Mouse (Mus musculus) embryonic facial prominence, embryonic 11.5 days (tissue): ENCODE results near the gene Synpo2. TPM values are rescaled to one million over a fixed set of nuclear protein-coding genes. Genes with fewer than 3 reads are reported as not detected.

Experiments
- ATAC-seq: fragments of 200-750 bp; cut with Nextera tagmentation; replicated peaks from 2 replicates; pipeline ENCODE4 v1.8.0; 2017; ENCODE audit warnings: low read depth; ENCODE audit not compliant: insufficient number of reproducible peaks, low FRiP score, low TSS enrichment
- DNase-seq: peaks from one replicate; pipeline ENCODE4 v3.0.0-alpha.2; 2015; ENCODE audit warnings: low spot score
- H3K27ac ChIP-seq: fragments of 300-500 bp; sonication (generic); replicated peaks from 2 replicates; pipeline ENCODE4 v1.5.1; 2014; ENCODE audit warnings: mild to moderate bottlenecking, low read depth, low read length, control low read depth
- H3K27me3 ChIP-seq: fragments of 300-500 bp; sonication (generic); 2 replicates; pipeline ENCODE4 v1.6.1; 2014; ENCODE audit warnings: mild to moderate bottlenecking, low read length, moderate library complexity, mixed read lengths; ENCODE audit not compliant: control insufficient read depth, insufficient read depth
- H3K36me3 ChIP-seq: fragments of 300-500 bp; sonication (generic); replicated peaks from 2 replicates; pipeline ENCODE4 v1.6.1; 2014; ENCODE audit warnings: low read depth, mild to moderate bottlenecking, low read length, moderate library complexity, mixed read lengths; ENCODE audit not compliant: control insufficient read depth, insufficient read depth
- H3K4me1 ChIP-seq: fragments of 300-500 bp; sonication (generic); 2 replicates; pipeline ENCODE4 v1.6.1; 2014; ENCODE audit warnings: low read length, mixed read lengths; ENCODE audit not compliant: control insufficient read depth, insufficient read depth
- H3K4me2 ChIP-seq: fragments of 300-500 bp; sonication (generic); 2 replicates; pipeline ENCODE4 v1.6.1; 2014; ENCODE audit warnings: low read depth, mild to moderate bottlenecking, control low read depth, low read length, moderate library complexity
- H3K4me3 ChIP-seq: fragments of 300-500 bp; sonication (generic); 2 replicates; pipeline ENCODE4 v1.5.1; 2014; ENCODE audit warnings: low read depth, low read length, control low read depth
- H3K9ac ChIP-seq: fragments of 300-500 bp; sonication (generic); replicated peaks from 2 replicates; pipeline ENCODE4 v1.6.1; 2014; ENCODE audit warnings: mild to moderate bottlenecking, control low read depth, low read length
- H3K9me3 ChIP-seq: fragments of 300-500 bp; sonication (generic); replicated peaks from 2 replicates; pipeline ENCODE4 v1.6.1; 2016; ENCODE audit warnings: mild to moderate bottlenecking, low read length, inconsistent platforms, mixed read lengths; ENCODE audit not compliant: control insufficient read depth
- WGBS: fragments of 180-500 bp; shearing (Covaris S2); extraction: QIAGEN DNeasy Blood & Tissue Kit; methylation state at CpG from one replicate; pipeline ENCODE4 v1.1.7; 2014; 5-methylcytosine and 5-hydroxymethylcytosine counted together
- polyA plus RNA-seq: library from polyadenylated mRNA; unstranded; fragments of >200 nt; fragmentation: Nextera tagmentation; extraction: Ambion mirVana; gene quantifications from 2 replicates; pipeline ENCODE4 v1.2.1, GENCODE M21; 2014

The Synpo2 gene
- polyA plus RNA-seq, 1 experiment from 2014 or later, result 6.5 TPM

DNA sequence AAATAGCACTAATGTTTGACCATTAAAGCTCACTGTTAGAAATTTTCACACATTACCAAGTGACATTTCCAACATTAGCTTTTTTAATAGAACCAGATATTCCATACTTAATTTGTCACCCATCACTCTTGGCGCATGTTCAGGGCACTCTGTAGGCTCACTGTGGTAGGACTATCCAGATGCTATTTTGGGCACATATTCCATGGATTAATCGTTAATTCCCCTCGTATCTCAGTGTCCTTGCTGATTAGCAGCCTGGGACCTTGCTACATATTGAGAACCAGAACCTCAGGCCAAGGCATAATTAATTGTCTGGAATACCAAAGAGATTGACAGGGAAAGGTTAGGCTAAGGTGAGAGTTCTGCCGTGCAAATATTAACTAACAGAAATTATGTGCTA lies 22.8 kb upstream of the Synpo2 start:
- H3K9me3 ChIP-seq, result no peaks in the 10 kb centered on the region
- H3K4me3 ChIP-seq, result no peak overlapping the region
- no peak for DNase-seq
- no peaks in the 10 kb centered on the region for H3K36me3 ChIP-seq
- no peaks in the 10 kb centered on the region for H3K4me1 ChIP-seq
- H3K27ac ChIP-seq, result no peak overlapping the region
- H3K9ac ChIP-seq, result no peak overlapping the region
- H3K27me3 ChIP-seq, result no peaks in the 10 kb centered on the region
- WGBS, result 77% methylated on average over 4 of the region's 4 CpGs
- no peak for ATAC-seq
- no peak overlapping the region for H3K4me2 ChIP-seq

- H3K4me3 ChIP-seq, result no peak overlapping the region
- no peak overlapping the region for H3K4me2 ChIP-seq
- H3K4me1 ChIP-seq, result no peaks in the 10 kb centered on the region
- peak; percentile 4 for DNase-seq
- H3K36me3 ChIP-seq, result no peaks in the 10 kb centered on the region
- no peaks in the 10 kb centered on the region for H3K9me3 ChIP-seq
- 76% methylated on average over 11 of the region's 11 CpGs for WGBS
- no peak overlapping the region for H3K27ac ChIP-seq
- no peak overlapping the region for H3K9ac ChIP-seq
- no peaks in the 10 kb centered on the region for H3K27me3 ChIP-seq
- ATAC-seq, result no peak
Measured at GRCm38 (mm10) chr3:123256181-123257101, 20.5 kb upstream of the Synpo2 start.

DNA sequence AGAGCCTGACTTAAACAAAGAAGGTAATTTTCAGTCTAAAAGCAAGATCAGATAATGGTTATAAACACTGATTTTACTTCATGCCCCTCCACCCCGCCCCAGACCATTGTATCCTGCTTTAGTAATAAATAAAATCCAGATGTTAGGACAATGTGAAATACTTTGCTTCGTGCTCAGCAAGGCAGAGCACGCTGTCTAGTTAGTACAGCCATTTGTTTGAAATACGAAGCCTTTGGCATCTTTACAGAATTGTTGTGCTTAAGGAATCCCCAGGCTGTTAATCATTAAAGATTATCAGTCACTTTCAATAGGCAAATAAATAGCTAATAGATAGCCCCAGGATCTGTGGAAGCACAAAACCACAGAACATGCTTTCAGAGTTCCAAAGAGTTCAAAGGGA lies 9.7 kb upstream of the Synpo2 start:
- DNase-seq (peak; percentile 61), ATAC-seq (no peak; the same call in 1 of the 2 replicates)
- no peaks in the 10 kb centered on the region for H3K27me3 ChIP-seq
- no peak overlapping the region for H3K9ac ChIP-seq
- H3K9me3 ChIP-seq, result no peaks in the 10 kb centered on the region
- H3K36me3 ChIP-seq, result no peaks in the 10 kb centered on the region
- H3K4me2 ChIP-seq, result no peak overlapping the region
- H3K27ac ChIP-seq, result no peak overlapping the region
- no peak overlapping the region for H3K4me3 ChIP-seq
- 23% methylated on average over 4 of the region's 4 CpGs for WGBS
- H3K4me1 ChIP-seq, result no peaks in the 10 kb centered on the region

- ATAC-seq, result no peak
- Histone ChIP-seq H3K9ac (no peak overlapping the region), H3K36me3 (no peaks in the 10 kb centered on the region), H3K4me3 (no peak overlapping the region), H3K27me3 (no peaks in the 10 kb centered on the region), H3K9me3 (no peaks in the 10 kb centered on the region), H3K27ac (no peak overlapping the region), H3K4me1 (no peaks in the 10 kb centered on the region), H3K4me2 (no peak overlapping the region)
- no peak for DNase-seq
- WGBS, result 19% methylated on average over 5 of the region's 5 CpGs
Measured at GRCm38 (mm10) chr3:123244376-123244775, 8.4 kb upstream of the Synpo2 start.

DNA sequence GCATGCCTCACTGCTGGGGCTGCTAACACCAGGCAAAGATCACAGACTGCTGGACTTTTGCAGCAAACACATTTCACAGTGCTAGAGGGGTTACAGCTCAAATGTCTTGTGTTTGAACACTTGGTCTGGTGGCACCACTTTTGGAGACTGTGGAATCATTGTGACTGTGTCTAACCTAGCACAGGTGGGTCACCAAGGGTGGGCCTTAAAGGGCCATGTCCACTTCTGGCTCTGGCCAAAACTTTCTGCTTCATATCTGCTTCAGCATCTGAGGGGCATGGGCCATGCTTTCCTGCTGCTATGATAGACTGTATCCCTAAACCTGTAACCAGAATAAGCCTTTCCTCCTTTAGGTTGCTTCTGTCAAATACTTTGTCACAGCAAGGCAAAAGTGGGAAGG lies 1.5 kb upstream of the Synpo2 start:
- Histone ChIP-seq H3K4me3 (no peak overlapping the region), H3K4me2 (no peak overlapping the region), H3K36me3 (no peaks in the 10 kb centered on the region), H3K27ac (no peak overlapping the region; the same call in 1 of the 2 replicates), H3K9ac (no peak overlapping the region), H3K4me1 (no peaks in the 10 kb centered on the region), H3K27me3 (no peaks in the 10 kb centered on the region), H3K9me3 (no peaks in the 10 kb centered on the region)
- no peak for ATAC-seq
- DNase-seq, result no peak

DNA sequence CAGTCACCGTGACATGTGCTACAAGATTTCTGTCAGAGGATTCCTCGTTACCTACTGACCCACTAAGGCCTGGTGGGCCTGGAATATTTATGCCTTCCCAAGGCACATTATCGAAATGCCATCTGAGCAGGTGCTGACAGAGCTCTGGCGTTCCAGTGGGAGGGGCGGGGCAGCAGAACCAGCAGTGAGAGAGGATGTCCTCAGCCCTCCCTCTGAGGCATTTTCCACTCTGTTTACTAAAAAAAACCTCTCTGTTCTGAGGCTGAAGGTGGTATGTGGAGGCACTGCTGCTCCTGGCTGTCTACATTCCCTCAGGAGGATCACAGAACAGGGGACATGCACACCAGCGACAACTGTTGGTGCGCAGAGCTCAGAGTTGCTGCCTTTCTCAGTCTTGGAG lies 1.1 kb upstream of the Synpo2 start:
- Histone ChIP-seq H3K27me3 (no peaks in the 10 kb centered on the region), H3K9me3 (no peaks in the 10 kb centered on the region), H3K9ac (no peak overlapping the region), H3K4me2 (no peak overlapping the region), H3K4me1 (no peaks in the 10 kb centered on the region), H3K36me3 (no peaks in the 10 kb centered on the region), H3K4me3 (no peak overlapping the region), H3K27ac (no peak overlapping the region; the same call in 1 of the 2 replicates)
- WGBS, result 20% methylated on average over 7 of the region's 7 CpGs
- ATAC-seq, result 0 out of 2 replicates have a peak, but pooled peaks have one; percentile 19
- DNase-seq, result peak; percentile 26

DNA sequence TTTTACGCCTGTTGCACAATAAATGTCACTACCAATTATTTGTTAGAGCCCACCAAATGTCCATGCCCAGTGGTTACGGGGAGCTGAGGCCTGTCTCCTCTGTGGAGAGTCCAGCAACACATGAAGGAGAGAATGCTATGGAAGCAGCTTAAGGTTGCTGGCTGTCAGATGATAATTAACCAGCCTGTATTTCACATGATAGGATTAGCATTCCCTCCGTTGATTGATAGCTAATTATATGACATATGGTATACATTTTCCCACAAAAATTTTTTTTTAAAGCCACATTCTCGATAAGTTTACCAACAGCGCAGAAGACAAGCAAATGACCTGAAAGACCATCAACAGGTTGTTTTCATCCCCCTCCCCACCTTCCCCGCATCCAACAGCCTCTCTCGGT lies 454 bp downstream of the Synpo2 start:
- ATAC-seq (no peak), DNase-seq (no peak)
- Histone ChIP-seq H3K36me3 (no peaks in the 10 kb centered on the region), H3K27ac (no peak overlapping the region), H3K4me3 (peak overlapping the region; percentile 43), H3K9ac (peak overlapping the region; percentile 57), H3K27me3 (no peaks in the 10 kb centered on the region), H3K4me2 (peak overlapping the region; percentile 68), H3K9me3 (no peaks in the 10 kb centered on the region), H3K4me1 (no peaks in the 10 kb centered on the region)
- WGBS, result 15% methylated on average over 7 of the region's 7 CpGs

GRCm38 (mm10) chr3:123234191-123234836 lies 1.6 kb downstream of the Synpo2 start:
- Histone ChIP-seq H3K4me3 (no peak overlapping the region), H3K36me3 (no peaks in the 10 kb centered on the region), H3K4me1 (no peaks in the 10 kb centered on the region), H3K27ac (no peak overlapping the region), H3K4me2 (no peak overlapping the region; the same call in none of the 2 replicates), H3K27me3 (no peaks in the 10 kb centered on the region), H3K9ac (peak overlapping the region; percentile 19; the same call in 1 of the 2 replicates), H3K9me3 (no peaks in the 10 kb centered on the region)
- WGBS, result 44% methylated on average over 16 of the region's 16 CpGs
- ATAC-seq (no peak), DNase-seq (peak; percentile 67)
